Mouse (Mus musculus): Measurements from ENCODE around the gene Ermp1. TPM values are rescaled to one million over a fixed set of nuclear protein-coding genes. Genes with fewer than 3 reads are reported as not detected.

Ermp1 gene
- total RNA-seq (2021), result 10 to 100 TPM; 52.2 to 58.4 TPM
- long read RNA-seq, full-length matches to known transcripts, result 14 of 28 reads
- long read RNA-seq, partial matches to known transcripts, result 4 of 28 reads
- long read RNA-seq, other reads (novel, unspliced or antisense), result 10 of 28 reads

- DNase-seq (ENCODE audit: low spot score in 2 of 2), result peak; percentile 97 to 99
Measured at GRCm38 (mm10) chr19:29647651-29648549, at the start of gene Ermp1. Ermp1 (minus strand) TSS chr19:29648415.

DNA sequence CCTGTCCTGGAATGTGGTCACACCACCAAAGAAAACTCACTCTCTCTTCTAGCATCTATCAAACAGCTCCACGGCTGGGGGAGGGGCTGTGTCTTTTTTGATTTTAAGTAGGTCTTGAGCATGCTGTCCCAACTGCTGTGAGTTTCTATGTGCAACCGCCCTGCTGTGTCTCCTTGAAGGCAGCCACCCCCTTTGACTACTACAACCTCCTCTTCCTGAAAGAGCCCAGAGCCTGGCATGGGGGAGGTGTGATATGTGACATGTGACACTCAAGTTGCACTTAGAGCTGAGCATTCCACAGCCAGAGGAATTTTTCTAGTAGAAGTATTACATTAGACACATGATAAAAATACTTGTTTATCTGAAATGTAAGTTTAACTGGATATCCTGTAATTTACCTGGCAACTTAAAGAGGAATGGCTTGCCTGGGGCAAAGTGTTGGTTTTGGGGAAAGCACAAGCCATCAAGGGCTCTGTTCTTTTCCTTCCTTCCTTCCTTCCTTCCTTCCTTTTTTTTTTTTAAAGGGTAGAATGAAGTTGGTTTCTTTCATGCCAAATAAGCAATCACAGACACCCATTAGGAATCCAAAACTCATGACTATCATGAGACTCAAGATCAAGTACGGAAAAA is 49.1 kb upstream of the Ermp1 start, which contains the start of gene Mlana:
TSS of gene Mlana (plus strand) at position 580 of the 630 bp plus-strand sequence.
- DNase-seq (ENCODE audit: low spot score in 2 of 2), result no peak

- DNase-seq (ENCODE audit: low spot score in 2 of 2), result no peak
Measured at GRCm38 (mm10) chr19:29696840-29697239, 48.6 kb upstream of the Ermp1 start.

DNA sequence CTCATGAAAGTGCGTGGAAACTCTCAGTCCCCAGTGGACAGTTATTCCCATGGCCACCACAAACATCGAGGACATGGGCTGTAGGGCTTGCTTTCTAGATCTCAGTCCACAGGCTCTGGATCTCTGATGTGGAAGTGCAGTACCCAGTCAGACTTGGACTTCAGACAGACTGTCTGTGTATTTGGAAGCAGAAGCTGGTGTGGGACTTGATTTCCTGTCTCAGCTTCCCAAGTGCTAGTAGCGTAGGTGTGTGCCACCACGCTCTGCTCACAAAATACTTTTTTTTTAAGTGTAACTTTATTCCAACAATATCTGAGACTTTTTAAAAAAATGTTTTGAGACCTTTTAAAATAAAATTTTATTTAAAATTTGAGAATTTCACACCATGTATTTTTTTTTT is 48.1 kb upstream of the Ermp1 start:
- no peak for DNase-seq (ENCODE audit: low spot score in 2 of 2)

GRCm38 (mm10) chr19:29695071-29695470 is 46.9 kb upstream of the Ermp1 start:
- DNase-seq (ENCODE audit: low spot score in 2 of 2), result no peak

DNA sequence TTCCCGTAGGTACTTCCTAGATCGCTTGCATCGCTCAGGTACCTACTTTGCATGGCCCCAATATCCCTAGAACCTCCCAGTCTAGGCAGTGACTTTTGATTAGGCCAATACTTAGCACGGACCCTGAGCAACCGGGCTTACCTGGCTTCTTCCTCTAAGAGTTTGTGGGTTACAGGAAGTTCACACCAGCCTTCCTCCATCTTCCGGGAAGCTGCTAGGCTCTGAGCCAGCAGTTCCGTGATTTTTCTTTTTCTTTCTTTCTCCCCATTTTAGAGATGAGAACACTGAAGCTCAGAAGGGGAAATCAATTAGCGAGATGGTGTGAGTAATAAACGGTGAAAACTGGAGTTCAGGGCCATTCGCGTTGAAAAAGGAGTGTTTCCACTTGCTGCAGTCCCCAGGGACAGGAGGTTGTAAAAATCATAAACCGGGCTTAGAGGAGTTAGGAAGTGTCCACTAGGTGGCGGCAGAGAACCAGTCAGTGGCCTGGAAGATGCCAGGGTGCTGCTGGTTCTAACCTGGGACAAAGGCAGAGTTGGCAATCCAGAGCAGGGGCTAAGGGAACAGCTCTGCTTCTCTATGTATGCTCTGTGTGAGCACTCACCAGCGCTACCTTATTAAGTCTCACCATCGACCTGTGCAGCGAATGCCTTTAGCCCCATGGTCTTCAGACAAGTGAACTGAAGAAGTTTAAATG is 35.8 kb upstream of the Ermp1 start:
- peak; percentile 75 to 93 for DNase-seq (ENCODE audit: low spot score in 2 of 2)

- no peak for DNase-seq (ENCODE audit: low spot score in 2 of 2)
Measured at GRCm38 (mm10) chr19:29680182-29681152, 32.3 kb upstream of the Ermp1 start.

DNA sequence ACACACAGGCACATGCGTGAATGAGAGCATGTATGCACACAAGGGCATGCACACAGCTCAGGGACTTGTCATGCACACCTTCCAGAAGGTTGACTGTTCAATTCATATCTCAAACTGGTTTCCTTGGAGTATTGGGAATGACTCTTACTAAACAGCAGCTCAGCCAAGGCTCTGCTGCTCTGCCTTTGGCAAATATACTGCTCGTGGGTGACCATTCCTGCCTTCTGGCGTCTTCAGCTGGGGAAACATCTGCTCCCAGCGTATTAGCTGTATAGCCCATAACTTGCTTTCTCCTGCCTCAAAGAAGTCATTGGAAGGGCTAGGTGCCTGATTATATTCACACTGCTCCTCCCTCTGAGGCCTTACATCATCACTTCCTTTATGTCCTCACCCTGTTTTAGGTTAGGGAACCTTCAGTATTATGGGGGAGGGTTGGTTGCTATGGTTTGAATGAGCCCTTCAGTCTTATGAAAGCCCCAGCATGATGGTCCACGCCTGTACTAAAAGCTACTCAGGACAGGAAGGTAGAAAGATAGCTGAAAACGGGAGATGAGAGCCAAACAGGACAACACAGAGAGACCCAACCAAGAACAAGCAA is 30.1 kb upstream of the Ermp1 start:
- peak; percentile 24 to 55 for DNase-seq (ENCODE audit: low spot score in 2 of 2)

DNA sequence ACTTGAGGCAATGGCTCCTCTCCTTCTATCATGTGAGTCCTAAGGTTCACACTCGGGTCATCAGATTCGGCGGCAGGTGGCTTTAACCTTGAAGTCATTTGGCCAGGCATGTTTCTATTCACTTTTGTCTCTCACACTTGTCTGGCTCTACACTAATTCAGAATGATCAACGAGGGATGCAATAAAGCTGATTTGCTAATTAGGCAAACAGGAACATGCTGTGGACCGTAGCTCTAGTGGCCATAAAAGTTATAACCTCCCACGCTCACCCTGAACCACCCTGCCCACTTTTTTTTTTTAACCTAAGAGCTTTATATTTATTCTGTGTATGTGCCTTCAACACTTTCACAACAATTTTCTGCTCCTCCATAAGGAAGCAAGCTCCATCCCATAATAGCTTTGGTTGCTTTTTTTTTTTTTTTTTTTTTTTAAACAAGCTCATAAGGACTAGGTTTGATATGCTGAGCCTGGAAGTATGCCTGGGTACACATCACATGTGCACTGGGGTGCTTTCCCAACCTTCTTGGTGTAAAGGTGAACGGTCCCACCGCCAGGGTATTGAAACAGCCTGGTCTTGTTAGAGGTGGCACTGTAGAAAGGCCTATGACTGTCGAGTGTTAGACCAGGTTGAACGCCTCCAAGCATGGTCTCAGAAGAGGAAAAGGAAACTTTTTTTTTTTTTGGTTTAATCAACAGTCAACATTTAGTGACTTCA is 28.4 kb upstream of the Ermp1 start:
- no peak for DNase-seq (ENCODE audit: low spot score in 2 of 2)

DNA sequence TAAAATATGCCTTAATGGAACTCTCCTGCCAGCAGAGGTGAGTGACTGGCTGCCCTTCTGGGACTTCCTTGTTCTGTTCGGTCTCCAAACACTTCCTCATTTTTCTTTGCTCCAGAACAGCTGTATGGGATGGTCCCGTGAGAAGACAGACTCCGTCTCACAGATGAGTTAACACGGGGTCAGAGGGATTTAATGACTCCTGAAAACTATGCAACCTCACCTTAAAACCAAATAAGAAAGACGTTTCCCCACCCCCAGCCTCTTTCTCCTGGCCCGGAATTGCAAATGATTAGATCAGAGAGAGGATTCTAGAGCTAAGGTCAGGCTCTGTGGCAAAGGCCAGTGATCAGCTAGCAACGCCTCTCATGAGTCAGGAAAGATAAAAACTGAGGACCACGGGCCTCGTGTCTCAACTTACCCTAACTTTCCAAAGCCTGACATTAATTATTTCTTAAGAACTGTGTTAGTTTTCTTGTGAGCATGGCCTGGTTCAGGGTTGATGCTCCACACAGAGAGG is 27.4 kb upstream of the Ermp1 start:
- DNase-seq (ENCODE audit: low spot score in 2 of 2), result no peak

GRCm38 (mm10) chr19:29674946-29675345 is 26.7 kb upstream of the Ermp1 start:
- no peak for DNase-seq (ENCODE audit: low spot score in 2 of 2)

GRCm38 (mm10) chr19:29672660-29673059 is 24.4 kb upstream of the Ermp1 start:
- no peak for DNase-seq (ENCODE audit: low spot score in 2 of 2)

- DNase-seq (ENCODE audit: low spot score in 2 of 2), result no peak
Measured at GRCm38 (mm10) chr19:29671160-29671559, 22.9 kb upstream of the Ermp1 start.

- no peak for DNase-seq (ENCODE audit: low spot score in 2 of 2)
Measured at GRCm38 (mm10) chr19:29670247-29670646, 22.0 kb upstream of the Ermp1 start.

GRCm38 (mm10) chr19:29668135-29668534 is 19.9 kb upstream of the Ermp1 start:
- DNase-seq (ENCODE audit: low spot score in 2 of 2), result no peak

DNA sequence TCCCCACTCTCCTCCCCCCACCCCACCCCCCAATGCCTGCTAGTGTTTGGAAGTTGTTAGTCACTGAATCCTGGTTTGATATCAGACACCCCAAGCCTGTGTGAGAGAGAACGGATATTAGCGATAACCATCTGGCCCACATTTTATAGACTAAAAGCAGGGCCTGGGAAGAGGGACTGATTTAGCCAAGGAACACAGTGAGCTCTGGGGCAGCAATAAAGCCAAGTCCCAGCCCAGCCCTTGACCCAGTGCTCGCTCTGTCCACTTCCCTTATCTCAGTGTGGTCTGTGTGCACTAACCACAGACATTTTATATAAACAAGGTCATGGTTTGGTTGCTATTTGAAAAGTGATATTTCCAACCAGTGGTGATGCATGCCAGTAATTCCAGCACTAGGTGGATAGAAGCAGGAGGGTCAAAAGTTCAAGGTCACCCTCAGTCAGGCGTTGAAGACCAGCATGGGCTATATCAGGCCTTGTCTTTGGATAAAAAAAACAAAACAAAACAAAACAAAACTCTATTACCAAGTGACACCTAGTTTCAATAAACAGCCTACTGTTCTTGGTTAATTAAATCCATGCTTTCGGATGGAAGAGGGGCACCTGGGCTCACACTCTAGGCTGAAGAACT is 18.9 kb upstream of the Ermp1 start:
- DNase-seq (ENCODE audit: low spot score in 2 of 2), result no peak

DNA sequence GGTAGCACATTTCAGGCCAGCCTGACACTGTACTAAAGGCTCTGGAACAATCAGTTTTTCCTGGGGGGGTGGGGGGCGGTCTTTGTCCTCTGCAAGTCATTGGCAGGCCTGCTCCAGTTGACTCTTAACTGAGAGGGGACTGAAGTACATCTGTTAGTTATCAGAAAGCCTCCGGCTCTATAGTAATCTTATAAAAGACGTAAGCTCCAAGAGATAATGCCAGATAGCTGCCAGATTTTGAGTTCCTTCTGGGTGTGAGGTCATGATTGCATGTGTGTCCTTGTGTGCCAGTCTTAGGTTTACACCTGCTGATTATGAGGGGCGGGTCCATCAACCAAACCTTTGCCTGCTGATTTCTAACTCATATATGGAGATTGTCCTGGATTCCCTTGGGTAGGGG is 17.9 kb upstream of the Ermp1 start:
- no peak for DNase-seq (ENCODE audit: low spot score in 2 of 2)

- no peak for DNase-seq (ENCODE audit: low spot score in 2 of 2)
Measured at GRCm38 (mm10) chr19:29664934-29665333, 16.7 kb upstream of the Ermp1 start.

GRCm38 (mm10) chr19:29663780-29664179 is 15.6 kb upstream of the Ermp1 start:
- DNase-seq (ENCODE audit: low spot score in 2 of 2), result no peak
